Mouse (Mus musculus): Measurements from ENCODE around the gene Lrrc45. TPM values are rescaled to one million over a fixed set of nuclear protein-coding genes. Genes with fewer than 3 reads are reported as not detected.
A peak's percentile ranks its signal among the peaks of the same experiment; 100 is the strongest.

Gene Lrrc45
- polyA plus RNA-seq, 1 experiment = 1.5 TPM

GRCm38 (mm10) chr11:120710672-120711071, 3.1 kb upstream of the Lrrc45 start:
- no peak for TF ChIP-seq TAL1 (IDR thresholded peaks at IDR 0.05; ENCODE audit: low read length)
- no peak for TF ChIP-seq GATA1 (IDR thresholded peaks at IDR 0.05; ENCODE audit: low read length)
- Histone ChIP-seq H3K36me3 (ENCODE audit: control insufficient read depth) (peaks cover 49% of the 10 kb centered on the region), H3K4me3 (replicated peaks) (no peak overlapping the region), H3K27me3 (ENCODE audit: control insufficient read depth) (no peaks in the 10 kb centered on the region), H3K9me3 (ENCODE audit: control insufficient read depth, low read length) (no peaks in the 10 kb centered on the region), H3K4me1 (ENCODE audit: control insufficient read depth) (peaks cover 35% of the 10 kb centered on the region)

GRCm38 (mm10) chr11:120711980-120712604, 1.6 kb upstream of the Lrrc45 start:
- Histone ChIP-seq H3K36me3 (ENCODE audit: control insufficient read depth) (peaks cover 53% of the 10 kb centered on the region), H3K9me3 (ENCODE audit: control insufficient read depth, low read length) (no peaks in the 10 kb centered on the region), H3K27me3 (ENCODE audit: control insufficient read depth) (no peaks in the 10 kb centered on the region), H3K4me1 (ENCODE audit: control insufficient read depth) (peaks cover 35% of the 10 kb centered on the region), H3K4me3 (replicated peaks) (peak overlapping the region; percentile 81)
- TF ChIP-seq GATA1 (IDR thresholded peaks at IDR 0.05; ENCODE audit: low read length) (no peak), TAL1 (IDR thresholded peaks at IDR 0.05; ENCODE audit: low read length) (no peak)

GRCm38 (mm10) chr11:120712771-120713568, 755 bp upstream of the Lrrc45 start:
- Histone ChIP-seq H3K4me1 (ENCODE audit: control insufficient read depth) (peaks cover 35% of the 10 kb centered on the region), H3K36me3 (ENCODE audit: control insufficient read depth) (peaks cover 62% of the 10 kb centered on the region), H3K4me3 (replicated peaks) (peak overlapping the region; percentile 81), H3K9me3 (ENCODE audit: control insufficient read depth, low read length) (no peaks in the 10 kb centered on the region), H3K27me3 (ENCODE audit: control insufficient read depth) (no peaks in the 10 kb centered on the region)
- no peak for TF ChIP-seq TAL1 (IDR thresholded peaks at IDR 0.05; ENCODE audit: low read length)
- no peak for TF ChIP-seq GATA1 (IDR thresholded peaks at IDR 0.05; ENCODE audit: low read length)

DNA sequence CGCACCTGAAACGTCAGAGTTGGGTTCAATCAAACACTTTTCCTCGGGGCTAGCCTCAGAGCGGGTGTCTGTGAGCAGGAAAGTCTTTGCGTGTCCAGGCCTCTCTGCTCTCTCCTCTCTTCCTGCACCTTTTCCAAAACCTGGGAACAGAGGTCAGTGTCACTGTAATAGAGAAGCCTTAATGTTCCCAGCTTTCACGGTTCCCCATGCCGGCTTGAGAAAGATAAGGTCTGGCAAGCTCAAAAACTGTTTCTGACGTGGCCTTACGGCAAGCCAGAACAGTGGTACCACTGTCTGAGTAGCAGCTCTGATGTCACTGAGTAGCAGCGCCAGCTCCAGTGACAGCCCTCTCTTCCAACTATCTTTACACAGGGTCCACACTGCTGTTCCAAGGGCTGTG, 821 bp downstream of the Lrrc45 start:
- Histone ChIP-seq H3K4me1 (ENCODE audit: control insufficient read depth) (peaks cover 35% of the 10 kb centered on the region), H3K9me3 (ENCODE audit: control insufficient read depth, low read length) (no peaks in the 10 kb centered on the region), H3K4me3 (replicated peaks) (peak overlapping the region; percentile 81), H3K36me3 (ENCODE audit: control insufficient read depth) (peaks cover 67% of the 10 kb centered on the region), H3K27me3 (ENCODE audit: control insufficient read depth) (no peaks in the 10 kb centered on the region)
- TF ChIP-seq GATA1 (IDR thresholded peaks at IDR 0.05; ENCODE audit: low read length) = no peak
- TF ChIP-seq TAL1 (IDR thresholded peaks at IDR 0.05; ENCODE audit: low read length) = no peak

GRCm38 (mm10) chr11:120715131-120715530, 1.4 kb downstream of the Lrrc45 start:
- no peaks in the 10 kb centered on the region for H3K9me3 ChIP-seq (ENCODE audit: control insufficient read depth, low read length)
- H3K4me3 ChIP-seq (replicated peaks) = no peak overlapping the region
- H3K4me1 ChIP-seq (ENCODE audit: control insufficient read depth) = peaks cover 35% of the 10 kb centered on the region
- H3K36me3 ChIP-seq (ENCODE audit: control insufficient read depth) = peaks cover 66% of the 10 kb centered on the region
- no peak for TF ChIP-seq TAL1 (IDR thresholded peaks at IDR 0.05; ENCODE audit: low read length)
- TF ChIP-seq GATA1 (IDR thresholded peaks at IDR 0.05; ENCODE audit: low read length) = no peak
- peaks cover 3% of the 10 kb centered on the region for H3K27me3 ChIP-seq (ENCODE audit: control insufficient read depth)

DNA sequence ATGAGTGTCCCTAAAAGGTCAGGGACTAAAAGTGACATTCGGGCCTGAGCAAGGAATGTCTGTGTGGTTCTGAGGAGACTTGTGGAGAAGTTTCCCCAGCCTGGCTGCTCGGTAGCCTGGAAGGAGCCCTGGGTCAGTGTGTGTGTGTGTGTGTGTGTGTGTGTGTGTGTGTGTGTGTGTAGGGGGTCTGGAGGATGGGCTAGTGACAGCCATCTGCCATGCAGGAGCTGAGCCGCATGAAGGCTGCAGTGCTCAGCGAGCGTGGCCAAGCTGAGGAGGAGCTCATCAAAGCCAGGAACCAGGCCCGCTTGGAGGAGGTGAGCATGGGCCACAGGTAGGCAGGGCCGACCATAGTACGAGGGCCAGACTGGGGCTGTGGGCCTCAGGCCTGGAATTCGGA, 5.5 kb downstream of the Lrrc45 start:
- peaks cover 31% of the 10 kb centered on the region for H3K27me3 ChIP-seq (ENCODE audit: control insufficient read depth)
- H3K36me3 ChIP-seq (ENCODE audit: control insufficient read depth) = peaks cover 47% of the 10 kb centered on the region
- TF ChIP-seq GATA1 (IDR thresholded peaks at IDR 0.05; ENCODE audit: low read length) (no peak), TAL1 (IDR thresholded peaks at IDR 0.05; ENCODE audit: low read length) (no peak)

DNA sequence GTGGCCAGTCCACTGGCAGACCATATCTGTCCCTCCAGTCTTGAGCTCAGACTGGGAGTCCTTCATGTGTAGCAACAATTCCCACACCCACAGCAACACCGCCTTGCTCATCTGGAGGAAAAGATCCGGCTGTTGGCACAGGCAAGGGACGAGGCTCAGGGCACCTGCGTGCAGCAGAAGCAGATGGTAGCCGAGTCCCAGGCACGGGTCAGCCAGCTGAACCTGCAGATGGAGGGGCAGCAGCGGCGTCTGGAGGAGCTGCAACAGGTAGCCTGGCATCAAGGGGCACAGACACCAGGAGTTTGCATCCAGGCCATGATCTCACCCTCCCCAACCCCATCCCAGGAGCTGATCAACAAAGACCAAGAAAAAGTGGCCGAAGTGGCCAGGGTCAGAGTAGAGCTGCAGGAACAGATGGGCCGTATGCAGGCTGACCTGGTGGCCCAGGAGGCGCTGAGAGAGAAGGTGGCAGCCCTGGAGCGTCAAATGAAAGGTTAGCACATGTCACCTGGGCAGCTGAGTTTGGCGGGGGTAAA, 6.2 kb downstream of the Lrrc45 start:
- no peaks in the 10 kb centered on the region; the same call in 1 of the 2 replicates for H3K9me3 ChIP-seq (ENCODE audit: control insufficient read depth, low read length)
- peaks cover 46% of the 10 kb centered on the region for H3K36me3 ChIP-seq (ENCODE audit: control insufficient read depth)
- TF ChIP-seq TAL1 (IDR thresholded peaks at IDR 0.05; ENCODE audit: low read length) (no peak), GATA1 (IDR thresholded peaks at IDR 0.05; ENCODE audit: low read length) (no peak)
- peaks cover 31% of the 10 kb centered on the region for H3K27me3 ChIP-seq (ENCODE audit: control insufficient read depth)
- peaks cover 24% of the 10 kb centered on the region for H3K4me1 ChIP-seq (ENCODE audit: control insufficient read depth)
- no peak overlapping the region for H3K4me3 ChIP-seq (replicated peaks)

More for the DNA sequence above, 5.5 kb downstream of the Lrrc45 start:
- H3K4me3 ChIP-seq (replicated peaks) = no peak overlapping the region
- H3K9me3 ChIP-seq (ENCODE audit: control insufficient read depth, low read length) = no peaks in the 10 kb centered on the region; the same call in 1 of the 2 replicates
- peaks cover 31% of the 10 kb centered on the region for H3K4me1 ChIP-seq (ENCODE audit: control insufficient read depth)

DNA sequence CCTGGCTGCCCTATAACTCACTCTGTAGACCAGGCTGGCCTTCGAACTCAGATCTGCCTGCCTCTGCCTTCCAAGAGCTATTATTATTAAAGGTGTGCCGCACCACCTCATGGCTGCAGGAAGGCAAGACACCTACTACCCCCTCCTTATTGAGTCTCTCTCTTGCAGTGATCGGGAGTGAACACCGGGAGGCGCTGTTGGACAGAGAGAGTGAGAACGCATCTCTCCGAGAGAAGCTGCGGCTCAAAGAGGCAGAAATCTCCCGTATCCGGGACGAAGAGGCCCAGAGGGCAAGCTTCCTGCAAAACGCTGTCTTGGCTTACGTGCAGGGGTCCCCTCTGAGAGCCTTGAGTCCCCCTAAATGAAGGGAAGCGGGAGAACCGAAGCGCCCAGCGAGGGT, 6.7 kb downstream of the Lrrc45 start:
- TF ChIP-seq TAL1 (IDR thresholded peaks at IDR 0.05; ENCODE audit: low read length) (no peak), GATA1 (IDR thresholded peaks at IDR 0.05; ENCODE audit: low read length) (no peak)
- H3K4me3 ChIP-seq (replicated peaks) = no peak overlapping the region
- H3K27me3 ChIP-seq (ENCODE audit: control insufficient read depth) = peaks cover 31% of the 10 kb centered on the region
- peaks cover 41% of the 10 kb centered on the region for H3K36me3 ChIP-seq (ENCODE audit: control insufficient read depth)
- H3K9me3 ChIP-seq (ENCODE audit: control insufficient read depth, low read length) = no peaks in the 10 kb centered on the region; the same call in 1 of the 2 replicates
- H3K4me1 ChIP-seq (ENCODE audit: control insufficient read depth) = peaks cover 19% of the 10 kb centered on the region

All from erythroblast, embryonic 14.5 days (primary cell).